Mouse (Mus musculus): Measurements from ENCODE around the gene Skil. TPM values are rescaled to one million over a fixed set of nuclear protein-coding genes. Genes with fewer than 3 reads are reported as not detected.

Gene Skil
- total and polyA plus RNA-seq, 3 experiments = 7.4 to 8.6 TPM; not detected in 1

DNA sequence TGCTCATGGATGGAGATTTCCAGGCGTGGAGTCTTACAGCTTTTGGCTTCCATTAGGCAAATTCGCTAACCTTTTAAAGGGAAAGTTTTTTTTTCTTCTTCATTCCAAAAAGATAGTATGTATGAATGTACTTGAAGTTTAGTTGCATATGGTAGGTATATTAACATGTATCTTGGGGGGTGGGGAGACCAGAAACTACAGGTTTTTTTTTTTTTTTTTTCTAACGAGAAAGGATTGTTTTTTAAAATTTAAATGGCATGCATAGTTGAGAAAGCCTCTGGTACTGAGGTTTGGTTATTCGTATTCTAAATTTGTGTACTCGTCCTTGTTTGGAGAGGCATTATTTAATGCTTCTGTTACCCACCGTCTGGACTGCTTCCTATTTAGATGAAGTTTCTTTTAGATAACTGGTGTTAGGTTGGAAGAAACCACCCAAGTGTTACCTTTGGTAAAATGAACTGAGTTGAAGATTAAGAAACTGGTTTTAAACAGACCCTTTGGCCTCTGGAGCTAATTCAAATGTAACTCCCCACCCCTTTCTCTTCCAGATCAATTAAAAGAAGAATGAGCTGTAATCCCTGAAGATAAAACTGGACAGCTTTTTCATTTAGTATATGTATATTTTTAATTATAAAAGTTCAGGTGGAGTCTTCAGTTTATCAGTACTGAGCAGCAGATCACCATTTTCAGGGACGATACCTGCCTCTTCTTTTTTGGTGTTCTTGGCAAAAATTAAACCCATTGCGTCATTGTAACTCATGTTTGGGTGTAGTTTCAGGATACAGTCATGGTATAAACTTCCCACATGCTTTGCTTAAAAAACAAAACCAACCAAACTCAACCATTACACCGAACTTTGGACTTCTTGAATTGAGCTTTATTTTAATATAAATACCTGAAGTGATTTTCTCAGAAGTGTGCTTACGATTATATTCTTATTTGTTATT lies 1.6 kb downstream of the Skil start:
- TF ChIP-seq MYB (IDR thresholded peaks at IDR 0.05; ENCODE audit: low read depth, low read length) = no peak
- TF ChIP-seq ZNF384 (IDR thresholded peaks at IDR 0.05; ENCODE audit: low read depth, low read length) = peak; percentile 65
- H3K4me3 ChIP-seq (ENCODE audit: control insufficient read depth in 1 of 2, insufficient read depth in 1 of 2, low read depth in 2 of 2, low read length in 2 of 2) = peak overlapping the region; percentile 76 to 94
- H3K27ac ChIP-seq (ENCODE audit: control insufficient read depth, low read depth, low read length) = peak overlapping the region; percentile 52
- DNase-seq (ENCODE audit: low read depth, low spot score) = no peak
- H3K4me1 ChIP-seq (ENCODE audit: control insufficient read depth in 1 of 2, insufficient read depth in 2 of 2, low read length in 2 of 2) = peaks cover 3 to 20% of the 10 kb centered on the region in 2 experiments
- no peaks in the 10 kb centered on the region for H3K9me3 ChIP-seq (replicated peaks; ENCODE audit: insufficient read depth, low read length)
- peak overlapping the region; percentile 80 for H3K9ac ChIP-seq (ENCODE audit: control insufficient read depth, low read depth, low read length, poor library complexity, severe bottlenecking)
- peaks cover 0 to 32% of the 10 kb centered on the region in 2 experiments; a peak in 2 of 4 replicates for H3K36me3 ChIP-seq (ENCODE audit: control insufficient read depth in 1 of 2, insufficient read depth in 2 of 2, low read length in 2 of 2)
- peaks cover 13% of the 10 kb centered on the region for H3K79me2 ChIP-seq (ENCODE audit: control insufficient read depth, insufficient read depth, low read length, poor library complexity)
- no peaks in the 10 kb centered on the region for H3K27me3 ChIP-seq (ENCODE audit: control insufficient read depth in 1 of 2, insufficient read depth in 2 of 2, low read length in 2 of 2)

GRCm38 (mm10) chr3:31097102-31097720 lies 2.4 kb downstream of the Skil start:
- peaks cover 3 to 13% of the 10 kb centered on the region in 2 experiments for H3K4me1 ChIP-seq (ENCODE audit: control insufficient read depth in 1 of 2, insufficient read depth in 2 of 2, low read length in 2 of 2)
- no peak for DNase-seq (ENCODE audit: low read depth, low spot score)
- no peak overlapping the region for H3K4me3 ChIP-seq (ENCODE audit: control insufficient read depth in 1 of 2, insufficient read depth in 1 of 2, low read depth in 2 of 2, low read length in 2 of 2)
- no peaks in the 10 kb centered on the region for H3K27me3 ChIP-seq (ENCODE audit: control insufficient read depth in 1 of 2, insufficient read depth in 2 of 2, low read length in 2 of 2)
- no peak overlapping the region for H3K9ac ChIP-seq (ENCODE audit: control insufficient read depth, low read depth, low read length, poor library complexity, severe bottlenecking)
- peaks cover 15% of the 10 kb centered on the region for H3K79me2 ChIP-seq (ENCODE audit: control insufficient read depth, insufficient read depth, low read length, poor library complexity)
- H3K27ac ChIP-seq (ENCODE audit: control insufficient read depth, low read depth, low read length) = no peak overlapping the region
- H3K36me3 ChIP-seq (ENCODE audit: control insufficient read depth in 1 of 2, insufficient read depth in 2 of 2, low read length in 2 of 2) = peaks cover 0 to 32% of the 10 kb centered on the region in 2 experiments; a peak in 2 of 4 replicates
- no peaks in the 10 kb centered on the region for H3K9me3 ChIP-seq (replicated peaks; ENCODE audit: insufficient read depth, low read length)
- TF ChIP-seq TBP (IDR thresholded peaks at IDR 0.05; ENCODE audit: low read depth, low read length) (no peak), RAD21 (IDR thresholded peaks at IDR 0.05; ENCODE audit: low read depth, low read length) (no peak), HCFC1 (IDR thresholded peaks at IDR 0.05; ENCODE audit: low read depth, low read length) (no peak), GABPA (IDR thresholded peaks at IDR 0.05; ENCODE audit: low read depth, low read length) (no peak)

GRCm38 (mm10) chr3:31097976-31098375 lies 3.1 kb downstream of the Skil start:
- no peak for TF ChIP-seq JUND (IDR thresholded peaks at IDR 0.05; ENCODE audit: low read depth, low read length)
- TF ChIP-seq HCFC1 (IDR thresholded peaks at IDR 0.05; ENCODE audit: low read depth, low read length) = no peak
- TF ChIP-seq TCF12 (IDR thresholded peaks at IDR 0.05; ENCODE audit: low read depth, low read length) = no peak
- no peak for TF ChIP-seq CTCF (IDR thresholded peaks at IDR 0.05 in 2 of 3, conservative IDR thresholded peaks at IDR 0.05 in 1 of 3; ENCODE audit: control insufficient read depth in 1 of 3, insufficient read depth in 1 of 3, low read depth in 2 of 3, low read length in 3 of 3, poor library complexity in 1 of 3, severe bottlenecking in 1 of 3)
- no peak for TF ChIP-seq BHLHE40 (IDR thresholded peaks at IDR 0.05; ENCODE audit: borderline replicate concordance, low read depth, low read length)
- TF ChIP-seq ZNF384 (IDR thresholded peaks at IDR 0.05; ENCODE audit: low read depth, low read length) = no peak
- no peak for TF ChIP-seq GABPA (IDR thresholded peaks at IDR 0.05; ENCODE audit: low read depth, low read length)
- TF ChIP-seq ZMIZ1 (IDR thresholded peaks at IDR 0.05; ENCODE audit: low read depth, low read length) = no peak
- no peak for TF ChIP-seq SIN3A (IDR thresholded peaks at IDR 0.05; ENCODE audit: low read length)
- no peak for TF ChIP-seq MXI1 (IDR thresholded peaks at IDR 0.05; ENCODE audit: low read depth, low read length)
- Histone ChIP-seq H3K27ac (ENCODE audit: control insufficient read depth, low read depth, low read length) (no peak overlapping the region), H3K9me3 (replicated peaks; ENCODE audit: insufficient read depth, low read length) (no peaks in the 10 kb centered on the region), H3K27me3 (ENCODE audit: control insufficient read depth in 1 of 2, insufficient read depth in 2 of 2, low read length in 2 of 2) (no peaks in the 10 kb centered on the region), H3K4me3 (ENCODE audit: control insufficient read depth in 1 of 2, insufficient read depth in 1 of 2, low read depth in 2 of 2, low read length in 2 of 2) (no peak overlapping the region), H3K36me3 (ENCODE audit: control insufficient read depth in 1 of 2, insufficient read depth in 2 of 2, low read length in 2 of 2) (peaks cover 0 to 29% of the 10 kb centered on the region in 2 experiments; a peak in 2 of 4 replicates), H3K79me2 (ENCODE audit: control insufficient read depth, insufficient read depth, low read length, poor library complexity) (peaks cover 17% of the 10 kb centered on the region), H3K4me1 (ENCODE audit: control insufficient read depth in 1 of 2, insufficient read depth in 2 of 2, low read length in 2 of 2) (peaks cover 3 to 12% of the 10 kb centered on the region in 2 experiments), H3K9ac (ENCODE audit: control insufficient read depth, low read depth, low read length, poor library complexity, severe bottlenecking) (no peak overlapping the region)
- DNase-seq (ENCODE audit: low read depth, low spot score) = no peak
